Mouse (Mus musculus) ES-Bruce4 (cell line): ENCODE measurements around the gene Zscan12. TPM values are rescaled to one million over a fixed set of nuclear protein-coding genes. Genes with fewer than 3 reads are reported as not detected.

ENCODE experiments used
- H3K27ac ChIP-seq: 2 replicates; pipeline ENCODE4 v1.5.1; 2012; ENCODE audit warnings: low read length, inconsistent platforms; ENCODE audit not compliant: insufficient read depth
- H3K27me3 ChIP-seq: 2 replicates; pipeline ENCODE4 v1.6.1; 2012; ENCODE audit warnings: mild to moderate bottlenecking, low read length, inconsistent platforms; ENCODE audit not compliant: control insufficient read depth, poor library complexity, insufficient read depth, severe bottlenecking
- H3K36me3 ChIP-seq: 2 replicates; pipeline ENCODE4 v1.6.1; 2012; ENCODE audit warnings: inconsistent platforms, mild to moderate bottlenecking, low read length, moderate library complexity; ENCODE audit not compliant: control insufficient read depth, poor library complexity, insufficient read depth, severe bottlenecking
- H3K4me1 ChIP-seq: one replicate; pipeline ENCODE4 v1.8.1; 2011; ENCODE audit warnings: low read length; ENCODE audit not compliant: control insufficient read depth, insufficient read depth
- H3K4me3 ChIP-seq: 2 replicates; pipeline ENCODE4 v1.5.1; 2011; ENCODE audit warnings: low read depth, mild to moderate bottlenecking, low read length
- H3K9ac ChIP-seq: 2 replicates; pipeline ENCODE4 v1.6.1; 2012; ENCODE audit warnings: low read depth, mild to moderate bottlenecking, inconsistent platforms; ENCODE audit not compliant: poor library complexity, severe bottlenecking
- H3K9me3 ChIP-seq: replicated peaks from 2 replicates; pipeline ENCODE4 v1.6.1; 2012; ENCODE audit warnings: mild to moderate bottlenecking, low read length, inconsistent platforms; ENCODE audit not compliant: control insufficient read depth, poor library complexity, insufficient read depth, severe bottlenecking
- CTCF ChIP-seq: IDR thresholded peaks from one replicate; pipeline ENCODE4 v1.8.1; 2011; ENCODE audit warnings: low read depth, low read length
- EP300 ChIP-seq: IDR thresholded peaks from 2 replicates; pipeline ENCODE4 v1.6.1; 2011; ENCODE audit warnings: low read depth, low read length; ENCODE audit not compliant: insufficient read depth
- POLR2A ChIP-seq: IDR thresholded peaks from one replicate; pipeline ENCODE4 v1.8.1; 2011; ENCODE audit warnings: low read length; ENCODE audit not compliant: insufficient read depth
- polyA plus RNA-seq: library from polyadenylated mRNA; stranded (reverse); fragments of >200 nt; gene quantifications from 2 replicates; pipeline ENCODE4 v1.2.4, GENCODE M21; 2011; ENCODE audit warnings: low read depth; ENCODE audit not compliant: missing spikeins, insufficient read depth, insufficient read length

Zscan12 gene
- polyA plus RNA-seq, 1 experiment: 17.9 TPM

- Histone ChIP-seq H3K9me3 (no peaks in the 10 kb centered on the region), H3K4me3 (peak overlapping the region; percentile 54), H3K27ac (no peak overlapping the region), H3K9ac (peak overlapping the region; percentile 61; the same call in 1 of the 2 replicates), H3K4me1 (no peaks in the 10 kb centered on the region), H3K36me3 (no peaks in the 10 kb centered on the region), H3K27me3 (no peaks in the 10 kb centered on the region; the same call in 1 of the 2 replicates)
- no peak for TF ChIP-seq EP300
- TF ChIP-seq POLR2A: no peak
- TF ChIP-seq CTCF: no peak
These were observed 39.9 kb upstream of the Zscan12 start for GRCm38 (mm10) chr13:21322509-21323375.

- no peaks in the 10 kb centered on the region for H3K4me1 ChIP-seq
- no peak overlapping the region for H3K4me3 ChIP-seq
- no peaks in the 10 kb centered on the region; the same call in 1 of the 2 replicates for H3K27me3 ChIP-seq
- no peaks in the 10 kb centered on the region for H3K36me3 ChIP-seq
- peak overlapping the region; percentile 61; the same call in 1 of the 2 replicates for H3K9ac ChIP-seq
- no peaks in the 10 kb centered on the region for H3K9me3 ChIP-seq
- TF ChIP-seq POLR2A (no peak), EP300 (no peak), CTCF (no peak)
- no peak overlapping the region for H3K27ac ChIP-seq
These were observed 39.2 kb upstream of the Zscan12 start for GRCm38 (mm10) chr13:21323405-21323804.

GRCm38 (mm10) chr13:21326191-21326590, 36.4 kb upstream of the Zscan12 start:
- Histone ChIP-seq H3K9me3 (no peaks in the 10 kb centered on the region), H3K27me3 (no peaks in the 10 kb centered on the region; the same call in 1 of the 2 replicates), H3K27ac (no peak overlapping the region), H3K4me1 (no peaks in the 10 kb centered on the region), H3K4me3 (no peak overlapping the region), H3K36me3 (no peaks in the 10 kb centered on the region), H3K9ac (peak overlapping the region; percentile 59; the same call in 1 of the 2 replicates)
- TF ChIP-seq POLR2A: no peak
- TF ChIP-seq EP300: no peak
- TF ChIP-seq CTCF: peak; percentile 9

DNA sequence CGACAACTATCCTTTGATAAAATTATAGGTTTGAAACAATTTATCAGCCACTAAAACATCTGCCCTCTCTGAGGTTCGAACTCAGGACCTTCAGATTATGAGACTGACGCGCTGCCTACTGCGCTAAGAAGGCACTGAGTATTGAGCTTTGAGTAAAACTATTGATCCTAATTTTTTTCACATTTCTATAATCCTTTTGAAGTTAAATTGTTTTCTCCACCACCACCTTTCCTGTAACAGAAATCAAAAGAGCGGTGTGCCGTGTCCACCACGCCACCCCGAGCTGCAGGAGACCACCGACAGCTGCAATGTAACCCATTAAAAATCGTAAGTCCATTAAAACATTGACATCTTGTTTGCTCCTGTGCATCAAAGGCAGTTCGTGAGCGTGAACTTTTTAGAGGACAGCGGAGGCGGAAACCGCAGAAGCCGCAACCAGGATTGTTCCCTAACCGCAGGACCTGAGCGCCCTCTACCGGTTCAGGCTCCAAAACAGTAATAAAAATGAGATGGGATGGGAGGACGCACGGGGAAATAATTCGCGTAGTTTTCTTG, 35.9 kb upstream of the Zscan12 start:
- Histone ChIP-seq H3K9me3 (no peaks in the 10 kb centered on the region), H3K9ac (peak overlapping the region; percentile 59), H3K36me3 (no peaks in the 10 kb centered on the region), H3K27me3 (no peaks in the 10 kb centered on the region; the same call in 1 of the 2 replicates), H3K27ac (0 out of 2 replicates have a peak overlapping the region, but pooled peaks have one; percentile 33), H3K4me1 (no peaks in the 10 kb centered on the region), H3K4me3 (peak overlapping the region; percentile 92)
- TF ChIP-seq POLR2A: no peak
- peak; percentile 78 for TF ChIP-seq CTCF

DNA sequence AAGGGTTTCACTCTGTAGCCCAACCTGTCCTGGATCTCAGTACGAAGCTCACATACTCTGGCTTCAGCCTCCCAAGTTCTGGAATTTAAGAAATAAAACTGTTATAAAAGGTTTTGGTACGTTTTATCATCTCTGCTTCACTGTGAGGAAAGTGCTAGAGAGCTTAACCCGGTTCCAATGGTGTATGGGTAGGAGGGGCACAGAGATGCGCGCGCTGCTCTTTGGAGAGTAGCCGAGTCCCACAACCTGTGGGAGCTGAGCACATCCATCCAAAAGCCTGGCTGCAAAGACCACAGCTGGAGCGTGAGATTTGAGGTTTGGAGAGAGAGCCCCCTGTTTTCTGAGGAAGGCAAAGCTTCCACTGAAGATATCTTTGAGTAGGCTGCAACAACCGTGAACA, 35.2 kb upstream of the Zscan12 start:
- Histone ChIP-seq H3K9ac (peak overlapping the region; percentile 59), H3K27me3 (no peaks in the 10 kb centered on the region; the same call in 1 of the 2 replicates), H3K4me1 (no peaks in the 10 kb centered on the region), H3K27ac (no peak overlapping the region), H3K36me3 (no peaks in the 10 kb centered on the region), H3K4me3 (peak overlapping the region; percentile 92), H3K9me3 (no peaks in the 10 kb centered on the region)
- no peak for TF ChIP-seq POLR2A
- TF ChIP-seq CTCF: no peak
- TF ChIP-seq EP300: no peak

DNA sequence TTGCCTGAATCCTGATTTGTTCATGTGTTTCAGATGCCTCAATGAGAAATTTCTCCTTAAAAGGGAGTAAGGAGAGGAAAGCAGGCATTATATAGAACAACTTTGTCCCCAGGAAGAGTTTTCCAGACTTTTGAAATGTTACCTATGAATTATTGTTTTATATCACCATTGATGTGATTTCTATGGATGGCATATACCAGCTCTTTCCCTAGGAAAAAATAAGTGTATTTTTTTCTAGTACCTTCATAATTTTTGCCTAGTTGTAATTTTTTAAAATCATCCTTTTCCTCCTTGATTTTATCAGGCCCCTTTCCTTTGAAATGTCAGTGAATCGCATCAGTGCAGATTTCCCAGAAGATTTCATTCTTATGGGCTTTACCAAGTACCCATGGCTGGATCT, 16.0 kb upstream of the Zscan12 start, which contains the start of gene Olfr1367:
TSS of gene Olfr1367 (plus strand) at position 301 of the 400 bp plus-strand sequence.
- H3K27ac ChIP-seq: no peak within 1 kb of the TSS
- no peak within 1 kb of the TSS for H3K9ac ChIP-seq
- no peaks in the 10 kb centered on the region for H3K4me1 ChIP-seq
- no peak within 1 kb of the TSS for H3K4me3 ChIP-seq
- H3K9me3 ChIP-seq: no peaks in the 10 kb centered on the region
- no peaks in the 10 kb centered on the region for H3K27me3 ChIP-seq
- TF ChIP-seq CTCF: no peak
- TF ChIP-seq POLR2A: no peak
- no peak for TF ChIP-seq EP300
- H3K36me3 ChIP-seq: no peaks in the 10 kb centered on the region
